Mouse (Mus musculus) G1E (cell line): ENCODE data around the gene Rai1.

Experiments used
- CTCF ChIP-seq: IDR thresholded peaks from 2 replicates; pipeline ENCODE4 v1.5.1; 2012; ENCODE audit warnings: low read depth, low read length, inconsistent platforms, mixed read lengths
- GATA1 ChIP-seq: IDR thresholded peaks from 2 replicates; pipeline ENCODE4 v1.6.1; 2012; ENCODE audit warnings: borderline replicate concordance, low read length, inconsistent platforms, mixed read lengths
- GATA2 ChIP-seq: IDR thresholded peaks from 2 replicates; pipeline ENCODE4 v1.6.1; 2012; ENCODE audit warnings: low read depth, low read length, inconsistent platforms, borderline replicate concordance
- POLR2AphosphoS5 ChIP-seq: IDR thresholded peaks from 2 replicates; pipeline ENCODE4 v1.6.1; 2012; ENCODE audit warnings: low read depth, low read length, inconsistent platforms; ENCODE audit not compliant: insufficient replicate concordance
- TAL1 ChIP-seq: conservative IDR thresholded peaks from 2 replicates; pipeline ENCODE4 v1.6.1; 2012; ENCODE audit warnings: low read depth, low read length, inconsistent platforms, mixed read lengths

- TF ChIP-seq CTCF, result no peak
- no peak for TF ChIP-seq GATA2
- no peak for TF ChIP-seq GATA1
- no peak for TF ChIP-seq TAL1
- no peak for TF ChIP-seq POLR2AphosphoS5
These were observed 79.8 kb downstream of the Rai1 start for GRCm38 (mm10) chr11:60184346-60185325.
